Mouse (Mus musculus): ENCODE measurements around the gene Atf6.

Gene Atf6

DNA sequence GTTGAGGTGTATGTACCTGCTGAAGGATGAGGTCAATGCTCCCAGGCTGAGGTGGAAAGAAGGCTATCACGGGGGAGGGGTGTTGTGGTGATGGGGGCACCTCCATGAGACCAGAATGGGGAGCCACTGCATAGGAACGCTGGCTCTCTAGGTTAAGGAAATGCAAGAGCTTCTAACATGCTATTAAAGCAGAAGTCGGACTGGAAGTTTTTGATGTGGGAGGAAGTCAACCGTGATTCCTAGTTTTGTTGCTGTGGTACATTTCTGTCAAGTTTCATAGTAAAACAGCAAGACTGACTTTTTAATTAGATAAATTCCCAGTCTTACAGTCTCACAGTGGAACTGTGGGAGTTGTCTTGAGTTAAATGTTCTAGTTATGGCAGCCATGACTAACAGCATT is 161.5 kb downstream of the Atf6 start:
- no peak for DNase-seq (ENCODE audit: low spot score in 2 of 2)

DNA sequence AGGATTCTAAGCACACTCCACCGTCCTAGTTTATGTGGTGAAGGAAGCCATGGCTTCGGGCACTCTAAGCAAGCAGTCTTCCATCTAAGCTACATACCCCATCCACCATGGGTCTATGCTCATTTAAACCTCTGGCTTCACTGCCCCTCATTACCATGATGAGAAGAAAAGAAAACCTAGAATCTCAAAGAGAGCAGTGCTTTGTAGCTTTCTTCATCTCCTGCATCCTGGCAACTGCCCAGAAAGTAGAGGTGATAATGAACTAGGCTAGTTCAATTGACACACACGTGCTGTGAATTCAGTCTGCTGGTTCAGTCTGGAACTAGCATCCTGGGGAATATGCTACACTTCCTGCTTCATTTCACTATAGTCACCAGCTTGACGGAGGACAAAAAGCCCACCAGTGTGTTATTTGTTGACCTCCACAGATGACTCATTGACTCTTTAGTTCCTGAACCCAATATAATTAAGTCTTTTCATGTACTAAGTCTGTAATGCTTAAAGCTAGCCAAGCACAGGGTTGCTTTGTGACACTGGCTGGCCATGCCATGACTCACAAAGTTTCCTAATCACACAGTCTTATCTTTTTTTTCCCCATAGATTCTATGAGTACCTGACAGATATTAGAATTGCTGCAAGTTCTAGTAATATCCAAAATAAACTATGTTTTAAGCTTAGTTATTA is 162.5 kb downstream of the Atf6 start:
- no peak for DNase-seq (ENCODE audit: low spot score in 2 of 2)

DNA sequence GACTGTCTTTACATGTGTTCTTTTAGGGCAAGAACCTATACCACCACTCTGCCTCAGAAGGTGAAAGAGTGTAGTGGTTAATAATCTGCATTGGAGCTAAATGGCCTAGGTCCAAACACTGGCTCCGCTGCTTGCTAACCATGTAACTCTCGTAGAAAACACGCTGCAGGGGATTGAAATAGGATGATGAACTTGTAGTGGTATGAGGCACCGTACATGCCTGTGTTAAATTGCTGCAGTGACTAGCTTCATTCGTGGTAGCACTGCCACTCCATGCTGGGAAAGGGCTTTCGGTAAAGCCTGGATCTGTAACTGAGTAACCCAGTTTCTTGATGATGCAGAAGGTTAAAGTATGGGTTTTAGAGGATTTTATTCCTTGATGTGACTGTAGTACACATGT is 163.5 kb downstream of the Atf6 start:
- DNase-seq (ENCODE audit: low spot score in 2 of 2): no peak

DNA sequence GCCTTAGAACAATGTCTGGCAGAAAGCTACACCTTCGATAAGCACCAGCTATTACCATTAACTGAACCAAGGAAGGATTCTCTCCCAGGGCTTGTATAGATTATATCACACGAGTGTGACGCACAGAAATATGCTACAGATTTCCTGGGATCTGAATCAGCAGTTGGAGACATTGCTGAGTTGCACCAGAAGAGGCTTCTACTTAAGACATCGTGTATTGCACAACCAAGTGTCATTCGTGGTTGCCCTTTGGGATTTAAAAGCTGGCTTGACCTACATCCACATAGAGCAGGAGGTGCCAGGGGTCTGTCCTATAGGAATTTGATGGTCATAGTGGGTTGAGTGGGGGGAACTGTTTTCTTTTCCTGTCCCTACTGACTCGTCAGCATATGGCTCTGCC is 164.6 kb downstream of the Atf6 start:
- no peak for DNase-seq (ENCODE audit: low spot score in 2 of 2)

DNA sequence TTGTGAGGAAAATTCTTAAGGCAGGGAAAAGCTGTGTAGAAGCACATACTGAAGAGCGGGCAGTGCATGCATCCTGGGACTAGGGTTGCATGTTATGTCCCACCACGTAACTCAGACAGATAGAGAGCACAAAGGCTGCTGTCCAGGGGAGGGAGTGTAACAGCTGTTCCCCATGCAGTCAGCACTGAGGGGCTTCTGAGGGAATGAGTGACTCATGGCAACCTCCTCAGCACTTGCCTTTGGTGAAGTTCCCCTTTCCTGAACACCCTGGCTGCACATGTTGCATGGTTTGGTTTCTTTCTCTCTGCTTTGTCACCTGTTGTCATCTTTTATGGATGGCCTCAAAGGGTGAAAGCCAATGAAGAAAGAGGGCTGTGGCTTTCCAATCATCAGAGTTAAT is 165.3 kb downstream of the Atf6 start:
- no peak for DNase-seq (ENCODE audit: low spot score in 2 of 2)

DNA sequence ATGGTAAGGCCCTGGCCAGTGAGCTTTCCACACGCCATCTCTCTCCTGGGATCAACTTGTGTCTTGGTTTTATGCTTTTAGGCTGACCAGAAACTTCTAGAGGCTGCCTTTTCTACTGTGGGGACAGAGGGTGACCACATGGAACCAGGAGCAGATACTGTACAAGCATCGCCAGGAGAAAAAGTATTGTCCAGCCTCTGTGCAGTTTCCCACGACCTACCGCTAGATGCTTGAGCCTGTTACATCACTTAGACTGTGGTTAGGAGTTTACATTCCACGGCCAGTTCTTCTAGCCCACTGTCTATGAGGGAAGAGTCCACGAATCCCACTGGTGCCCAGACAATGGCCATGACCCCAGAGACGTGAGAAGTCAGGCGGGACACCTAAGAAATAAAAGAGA is 166.0 kb downstream of the Atf6 start:
- no peak for DNase-seq (ENCODE audit: low spot score in 2 of 2)

DNA sequence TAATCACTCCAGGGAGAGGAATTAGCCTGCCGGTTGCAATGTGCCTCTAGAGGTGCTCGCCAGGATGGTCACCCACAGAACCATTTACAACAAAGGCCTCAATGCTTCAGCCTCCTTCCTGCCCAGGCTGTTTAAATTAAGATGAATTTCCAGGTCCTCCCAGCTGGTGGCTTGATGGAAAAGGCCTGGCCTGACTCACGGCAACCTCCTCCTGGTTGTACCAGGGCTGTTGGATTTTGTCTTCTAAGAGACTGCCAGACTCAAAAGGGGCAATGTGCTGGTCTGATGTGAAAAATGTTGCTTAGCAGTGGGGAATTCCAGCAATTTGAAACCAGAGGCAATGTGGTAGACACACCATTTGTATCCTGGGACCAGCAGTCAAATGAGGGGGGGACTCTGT is 166.4 kb downstream of the Atf6 start:
- DNase-seq (ENCODE audit: low spot score in 2 of 2): no peak

DNA sequence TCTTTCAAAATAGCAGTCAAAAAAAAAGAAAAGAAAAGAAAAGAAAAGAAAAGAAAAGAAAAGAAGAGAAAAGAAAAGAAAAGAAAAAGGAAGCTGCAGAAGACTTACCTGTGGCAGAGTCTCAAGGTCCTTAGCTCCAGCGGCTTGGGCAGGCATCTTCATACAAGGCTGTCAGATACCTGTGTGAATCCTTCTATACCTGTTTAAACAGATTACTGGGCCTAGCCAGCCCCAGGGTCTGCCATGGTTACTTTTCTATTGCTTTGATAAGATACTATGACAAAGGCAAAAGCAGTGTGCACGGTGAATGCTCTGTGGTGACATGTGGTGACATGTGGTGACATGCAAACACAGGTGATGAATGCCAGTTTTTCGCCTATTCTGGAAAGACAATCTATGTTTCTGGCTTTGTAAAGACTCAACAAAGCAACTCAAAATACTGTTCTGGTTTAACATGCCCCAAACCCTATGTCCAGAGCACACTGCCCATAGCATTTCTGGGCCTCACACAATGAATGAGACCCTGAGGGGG is 167.0 kb downstream of the Atf6 start:
- DNase-seq (ENCODE audit: low spot score in 2 of 2): no peak

DNA sequence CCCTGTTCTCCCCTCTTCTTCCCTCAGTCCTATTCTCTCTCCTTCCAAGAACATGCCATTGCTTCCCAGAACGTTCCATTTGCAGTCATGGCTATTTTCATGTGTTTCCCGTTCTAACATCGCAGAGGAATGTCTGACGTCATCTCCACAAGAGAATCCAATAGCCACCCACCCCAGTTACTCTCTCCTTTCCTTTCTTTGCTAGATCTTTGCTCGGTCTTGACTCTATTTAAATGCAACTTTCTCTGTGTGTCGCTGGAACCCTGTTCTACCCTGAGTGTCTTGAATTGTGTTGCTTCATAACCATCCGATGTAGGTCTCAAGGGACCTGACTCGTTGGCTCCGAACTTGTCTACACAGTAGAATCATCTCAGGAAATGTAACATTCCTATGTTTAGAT is 168.0 kb downstream of the Atf6 start:
- no peak for DNase-seq (ENCODE audit: low spot score in 2 of 2)

DNA sequence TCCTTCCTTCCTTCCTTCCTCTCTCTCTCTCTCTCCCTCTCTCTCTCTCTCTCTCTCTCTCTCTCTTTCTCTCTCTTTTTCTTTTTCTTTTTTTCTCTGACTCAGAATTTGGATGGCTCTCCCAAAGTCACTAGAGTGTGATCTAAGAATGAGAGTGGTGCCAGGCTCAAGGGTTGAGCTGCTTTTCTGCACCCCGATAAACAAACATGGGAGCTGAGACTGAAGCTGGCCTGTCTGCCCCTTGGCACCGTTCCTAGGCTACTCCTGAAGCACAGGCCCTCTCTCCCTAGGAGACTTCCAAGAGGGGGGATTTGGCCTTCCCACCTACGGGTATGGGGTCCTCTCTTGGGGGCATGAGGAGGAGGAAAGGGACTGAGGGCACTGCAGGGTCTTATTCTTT is 168.8 kb downstream of the Atf6 start:
- no peak for DNase-seq (ENCODE audit: low spot score in 2 of 2)

DNA sequence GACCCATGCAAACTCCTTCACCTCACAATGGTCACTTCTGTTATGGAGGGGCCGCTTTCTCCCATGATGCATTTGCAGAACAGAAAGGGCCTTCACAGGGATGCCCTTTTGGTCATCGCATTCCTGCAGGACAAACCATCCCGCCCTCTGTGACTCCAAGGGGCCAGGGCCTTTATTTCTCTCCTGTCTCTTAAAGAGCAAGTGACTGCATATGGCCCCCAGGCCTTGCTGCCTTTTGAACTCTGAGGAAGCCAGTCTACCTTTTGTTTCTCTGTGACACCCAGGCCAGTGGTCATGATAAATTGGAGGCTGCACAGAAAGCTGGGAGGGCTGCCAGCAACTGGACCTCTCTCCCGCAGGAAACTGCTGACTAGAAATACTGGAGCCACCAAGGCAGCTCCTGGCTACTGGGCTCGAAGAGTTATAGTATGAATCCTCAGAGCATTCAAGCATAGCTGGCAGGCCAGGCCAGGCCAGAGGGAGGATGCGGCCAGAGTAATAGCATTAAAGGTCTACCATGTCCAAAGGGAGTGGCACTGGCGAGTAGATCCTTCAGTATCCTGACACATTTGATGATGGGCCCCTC is 169.7 kb downstream of the Atf6 start:
- no peak for DNase-seq (ENCODE audit: low spot score in 2 of 2)

DNA sequence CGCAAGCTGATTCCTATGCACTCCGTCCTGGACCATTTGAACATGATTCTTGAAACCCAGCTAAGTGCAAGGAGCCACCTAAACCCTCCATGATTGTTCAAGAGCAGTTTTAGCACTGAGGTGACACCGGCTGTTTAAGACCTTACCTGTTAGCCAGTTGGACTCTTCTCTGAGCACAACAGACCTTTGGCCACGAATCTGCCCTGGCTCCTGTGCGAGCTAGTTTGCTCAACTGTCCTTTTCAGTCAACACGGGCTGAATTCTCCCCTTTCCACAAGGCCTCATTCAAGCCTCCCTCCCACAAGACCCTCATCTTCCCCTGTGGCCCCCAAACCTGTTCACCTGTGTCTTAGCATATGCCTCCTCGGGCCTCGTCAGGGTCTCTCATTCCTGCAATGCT is 170.6 kb downstream of the Atf6 start:
- DNase-seq (ENCODE audit: low spot score in 2 of 2): no peak

DNA sequence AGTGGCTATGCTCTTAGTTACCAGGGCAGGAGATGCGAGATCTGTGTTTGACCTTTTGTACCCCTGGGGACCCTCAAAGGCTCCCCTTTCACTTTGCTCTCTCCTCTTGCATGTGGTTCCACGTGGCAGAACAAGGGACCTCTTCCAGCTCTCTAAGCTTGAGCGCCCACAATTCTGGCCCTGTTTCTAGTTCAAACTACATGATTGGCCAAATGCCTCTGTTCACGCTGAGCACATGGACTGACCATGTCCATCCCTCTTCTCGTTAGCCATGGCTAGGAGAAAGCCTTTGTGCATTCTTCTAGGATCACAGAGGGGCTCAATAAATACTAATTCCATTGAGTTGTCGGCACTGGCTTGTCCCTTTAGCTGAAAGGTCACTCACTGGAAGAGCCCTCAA is 172.2 kb downstream of the Atf6 start:
- no peak for DNase-seq (ENCODE audit: low spot score in 2 of 2)

DNA sequence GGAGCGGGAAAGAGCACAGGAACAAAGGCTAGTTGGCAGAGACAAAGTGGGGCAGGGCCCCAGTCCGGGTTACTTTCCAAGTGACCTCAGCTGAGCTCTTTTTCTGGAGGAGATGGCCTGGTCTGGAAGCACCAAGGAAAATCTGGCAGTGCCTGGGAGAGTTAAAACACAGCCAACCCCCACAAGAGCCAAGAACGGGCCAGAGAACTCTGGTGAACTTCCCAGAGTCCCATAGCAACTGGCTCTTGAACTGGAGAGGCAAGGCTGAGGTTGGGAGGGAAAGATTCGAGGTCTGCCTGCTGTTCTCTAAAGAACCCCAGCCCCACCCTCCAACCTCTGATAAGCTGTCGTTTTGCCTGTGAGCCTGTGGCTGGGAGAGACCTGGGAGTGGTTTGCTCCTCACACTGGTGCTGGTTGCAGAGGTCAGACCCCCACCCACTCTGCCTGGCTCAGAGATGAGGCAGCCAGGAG is 172.7 kb downstream of the Atf6 start:
- DNase-seq (ENCODE audit: low spot score in 2 of 2): peak in 1 of 2 experiments; percentile 27

DNA sequence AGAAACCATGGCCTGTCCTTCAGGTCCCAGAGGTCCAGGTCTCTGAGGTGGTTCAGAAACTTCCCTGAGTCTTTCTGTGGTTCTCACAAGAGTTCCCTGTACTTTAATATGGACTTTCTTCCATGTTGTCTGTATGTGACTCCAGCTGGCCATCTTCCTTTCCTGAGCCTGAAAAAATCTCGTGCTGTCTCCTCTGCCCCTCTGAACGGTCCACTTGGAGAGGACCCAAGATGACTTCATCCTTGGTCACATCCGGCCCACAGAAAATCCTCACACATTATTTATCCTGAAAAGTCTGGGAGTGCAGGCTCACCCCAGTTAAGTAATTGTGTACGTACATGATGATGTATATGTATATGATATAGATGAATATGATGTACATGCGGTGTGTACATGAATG is 176.3 kb downstream of the Atf6 start:
- no peak for DNase-seq (ENCODE audit: low spot score in 2 of 2)

DNA sequence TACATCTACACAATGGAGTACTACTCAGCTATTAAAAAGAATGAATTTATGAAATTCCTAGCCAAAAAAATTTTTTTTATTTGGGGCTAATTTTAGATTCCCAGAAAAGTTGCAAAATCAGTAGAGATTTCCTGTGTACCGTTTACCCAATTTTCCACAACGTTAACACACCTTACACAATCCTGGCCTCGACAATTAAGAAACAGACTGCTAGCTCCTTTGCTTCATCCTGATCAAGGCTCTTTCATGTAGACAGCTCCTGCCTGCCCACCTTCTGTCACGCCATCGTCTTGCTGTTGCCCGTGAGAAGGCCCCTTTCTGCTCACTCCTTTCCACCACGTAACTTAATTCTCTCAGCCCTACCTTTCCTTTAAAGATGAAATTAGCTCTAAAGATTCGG is 177.8 kb downstream of the Atf6 start:
- DNase-seq (ENCODE audit: low spot score in 2 of 2): no peak

DNA sequence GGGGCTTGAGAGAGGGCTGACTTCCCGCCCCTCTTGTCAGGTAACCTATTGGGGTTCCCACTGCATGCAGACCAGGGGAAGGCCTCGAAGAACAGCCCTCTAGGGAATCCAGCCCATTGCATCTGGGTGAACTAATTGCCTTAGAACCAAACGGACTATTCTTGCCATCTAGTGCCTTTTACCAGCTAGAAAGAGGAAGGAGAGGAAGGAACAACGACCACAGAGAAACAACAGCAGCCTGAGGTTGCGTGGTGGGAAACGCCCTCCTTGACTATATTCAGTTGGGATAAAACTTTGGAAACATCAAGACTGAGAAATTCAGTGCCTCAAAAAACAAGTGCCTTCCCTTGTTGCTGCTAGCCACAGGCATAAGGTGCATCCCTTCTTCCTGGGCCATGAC is 183.7 kb downstream of the Atf6 start:
- no peak for DNase-seq (ENCODE audit: low spot score in 2 of 2)

DNA sequence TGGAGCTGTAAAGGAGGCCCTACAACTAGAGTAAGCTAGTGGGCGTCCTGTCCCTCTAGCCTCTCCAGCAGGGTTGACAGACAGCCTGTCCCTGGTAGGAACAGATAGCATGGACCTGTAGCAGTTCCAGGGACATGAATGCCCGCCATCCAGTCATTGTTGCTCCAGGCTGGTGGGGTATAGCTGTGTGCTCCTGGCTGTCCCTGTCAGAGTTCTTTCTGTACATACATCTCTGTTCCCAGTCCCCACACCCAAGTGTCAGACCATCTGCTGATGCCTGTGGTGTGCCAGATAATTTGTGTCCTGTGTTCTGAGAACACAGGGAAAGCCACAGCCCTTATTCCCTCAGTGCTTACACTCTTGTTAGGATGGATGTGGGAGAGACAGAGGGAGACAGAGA is 187.9 kb downstream of the Atf6 start:
- no peak for DNase-seq (ENCODE audit: low spot score in 2 of 2)

DNA sequence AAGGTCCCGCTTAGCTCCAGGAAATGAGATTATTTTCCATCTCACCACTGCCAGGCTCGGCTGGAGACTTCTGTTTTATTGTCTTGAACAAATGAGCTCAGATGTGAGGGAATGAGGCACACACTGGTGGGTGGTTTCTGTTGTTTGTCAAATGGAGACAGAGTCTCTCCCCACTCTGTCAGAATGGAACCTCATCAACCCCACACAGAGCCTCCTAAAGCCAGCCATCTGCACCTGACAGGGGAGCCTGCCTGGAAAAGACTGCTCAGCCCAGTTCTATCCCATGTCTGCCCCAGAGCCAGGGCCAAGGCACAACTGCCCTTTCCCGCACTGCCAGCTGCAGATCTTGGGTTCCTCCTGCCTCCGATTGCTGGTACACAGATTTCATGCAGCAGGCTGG is 188.7 kb downstream of the Atf6 start:
- DNase-seq (ENCODE audit: low spot score in 2 of 2): no peak

DNA sequence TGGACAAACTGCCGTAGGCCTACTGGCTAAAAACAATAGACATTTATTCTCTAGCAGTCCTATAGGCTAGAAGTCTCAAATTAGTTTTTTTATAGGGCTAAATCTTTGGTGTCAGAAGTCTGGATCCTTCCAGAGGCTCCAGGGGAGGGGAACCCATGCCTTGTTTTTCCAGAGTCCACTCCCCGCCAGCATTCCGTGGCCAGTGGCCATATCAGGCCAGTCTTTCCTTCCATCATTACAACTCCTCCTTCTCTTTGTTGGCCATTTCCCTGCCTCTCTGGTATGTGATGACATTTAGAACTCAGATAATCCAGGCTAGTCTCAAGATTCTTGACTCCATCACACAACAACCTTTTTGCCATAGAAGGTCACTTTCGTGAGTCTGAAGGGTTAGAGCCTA is 189.9 kb downstream of the Atf6 start:
- DNase-seq (ENCODE audit: low spot score in 2 of 2): no peak

DNA sequence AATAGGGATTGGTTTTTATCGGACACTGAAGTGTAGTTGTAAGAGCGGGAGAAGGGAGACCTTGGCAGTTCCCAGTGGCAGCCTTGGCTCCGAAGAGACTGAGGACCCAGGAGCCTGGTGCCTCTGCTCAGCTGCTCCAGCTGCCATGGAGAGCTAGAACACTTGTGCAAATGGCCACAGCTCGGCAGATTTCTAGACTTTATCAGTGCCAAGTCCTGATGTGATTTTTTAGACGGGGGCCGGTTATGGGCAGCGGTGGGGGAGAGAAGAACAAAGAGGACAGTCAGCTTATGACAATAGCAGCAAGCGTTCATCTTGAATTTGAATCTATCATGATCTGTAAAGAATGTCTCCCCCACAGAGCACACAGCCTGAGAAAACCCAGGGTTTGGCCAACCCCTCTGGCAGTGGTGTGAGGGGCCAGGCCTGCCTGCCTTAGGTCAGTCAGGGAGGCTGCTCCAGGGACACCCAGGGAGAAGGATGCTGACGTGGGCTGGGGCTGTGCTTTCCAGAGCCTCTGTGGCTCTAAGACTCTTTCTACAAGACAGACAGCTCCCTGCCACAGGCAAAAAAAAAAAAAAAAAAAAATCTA is 193.3 kb downstream of the Atf6 start:
- DNase-seq (ENCODE audit: low spot score in 2 of 2): no peak

DNA sequence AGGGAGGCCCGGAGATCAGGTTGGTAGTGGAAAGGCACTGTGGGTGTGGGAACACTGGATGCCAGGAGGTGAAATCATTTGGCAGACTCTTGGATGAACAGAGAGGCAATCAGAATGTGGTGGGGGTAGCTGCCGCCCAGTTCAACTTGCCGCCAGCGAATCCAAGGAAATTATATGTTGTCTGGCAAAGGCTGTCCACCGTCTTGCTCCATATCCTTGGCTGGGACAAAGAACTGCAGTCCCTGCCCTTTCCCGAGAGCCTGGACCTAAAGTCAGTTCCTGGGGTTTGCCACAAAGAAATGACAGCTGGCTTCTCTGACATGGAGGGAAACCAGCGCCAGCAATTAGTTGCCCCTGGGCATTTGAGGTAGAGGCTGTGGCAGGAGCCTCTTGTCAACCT is 202.4 kb downstream of the Atf6 start:
- no peak for DNase-seq (ENCODE audit: low spot score in 2 of 2)

DNA sequence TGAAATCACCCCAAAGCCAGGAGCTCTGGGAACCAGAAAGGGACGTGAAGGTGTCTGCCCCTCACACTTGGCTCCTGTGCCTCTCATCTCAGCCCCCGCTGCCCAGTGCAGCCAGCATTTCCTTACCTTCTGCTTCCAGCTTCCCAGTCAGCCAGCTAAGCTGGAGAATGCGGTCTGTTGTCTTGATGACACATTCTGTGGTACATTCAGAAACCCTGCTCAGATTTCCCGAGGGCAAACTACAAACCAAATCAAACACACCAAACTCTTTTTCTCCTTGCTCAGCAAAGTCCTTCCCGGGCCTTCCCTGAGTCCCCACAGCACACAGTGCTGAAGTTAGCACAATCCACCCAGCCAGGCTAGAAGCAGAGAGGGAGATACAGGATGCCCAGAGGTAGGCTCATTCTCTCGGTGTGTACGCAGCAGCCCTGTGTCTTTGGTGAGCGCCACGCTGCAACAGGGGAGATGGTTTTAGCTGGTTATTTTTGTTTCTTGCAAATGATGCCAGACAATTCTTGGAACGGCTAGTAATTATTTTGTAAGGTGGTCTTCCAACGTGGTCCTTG is 202.9 kb downstream of the Atf6 start:
- DNase-seq (ENCODE audit: low spot score in 2 of 2): no peak

Data from frontal cortex, postnatal 10 days (tissue).